Mouse (Mus musculus) stomach, postnatal 0 days (tissue): Measurements from ENCODE around the gene Il17d. TPM values are rescaled to one million over a fixed set of nuclear protein-coding genes. Genes with fewer than 3 reads are reported as not detected.

Source experiments
- ATAC-seq: fragments of 200-750 bp; cut with Nextera tagmentation; 2 replicates; pipeline ENCODE4 v1.8.0; 2017; ENCODE audit not compliant: low FRiP score, low TSS enrichment
- DNase-seq: peaks from one replicate; pipeline ENCODE4 v3.0.0-alpha.2; 2016; ENCODE audit warnings: low spot score
- H3K27ac ChIP-seq: fragments of 300-500 bp; sonication (generic); replicated peaks from 2 replicates; pipeline ENCODE4 v1.5.1; 2014; ENCODE audit warnings: mild to moderate bottlenecking, control low read depth
- H3K27me3 ChIP-seq: fragments of 300-500 bp; sonication (generic); 2 replicates; pipeline ENCODE4 v1.6.1; 2014; ENCODE audit warnings: low read length; ENCODE audit not compliant: control insufficient read depth, insufficient read depth
- H3K36me3 ChIP-seq: fragments of 300-500 bp; sonication (generic); 2 replicates; pipeline ENCODE4 v1.6.1; 2014; ENCODE audit warnings: low read length, mixed read lengths; ENCODE audit not compliant: control insufficient read depth, insufficient read depth
- H3K4me1 ChIP-seq: fragments of 300-500 bp; sonication (generic); replicated peaks from 2 replicates; pipeline ENCODE4 v1.6.1; 2014; ENCODE audit warnings: antibody characterized with exemption; ENCODE audit not compliant: control insufficient read depth, insufficient read depth
- H3K4me2 ChIP-seq: fragments of 300-500 bp; sonication (generic); replicated peaks from 2 replicates; pipeline ENCODE4 v1.6.1; 2014; ENCODE audit warnings: low read depth, mild to moderate bottlenecking, control low read depth, moderate library complexity
- H3K4me3 ChIP-seq: fragments of 300-500 bp; sonication (generic); 2 replicates; pipeline ENCODE4 v1.5.1; 2014; ENCODE audit warnings: low read depth, low read length, control low read depth
- H3K9ac ChIP-seq: fragments of 300-500 bp; sonication (generic); 2 replicates; pipeline ENCODE4 v1.6.1; 2014; ENCODE audit warnings: mild to moderate bottlenecking, low read length, control low read depth, mixed read lengths
- H3K9me3 ChIP-seq: fragments of 300-500 bp; sonication (generic); 2 replicates; pipeline ENCODE4 v1.6.1; 2016; ENCODE audit warnings: low read length; ENCODE audit not compliant: control insufficient read depth
- CTCF ChIP-seq: IDR thresholded peaks from 2 replicates; pipeline ENCODE4 v1.5.1; 2016; ENCODE audit warnings: antibody characterized with exemption, low read depth, mild to moderate bottlenecking, moderate library complexity
- EP300 ChIP-seq: optimal IDR thresholded peaks from 2 replicates; pipeline ENCODE3; 2016; ENCODE audit warnings: antibody characterized with exemption
- WGBS: fragments of 180-500 bp; shearing (Covaris S2); extraction: QIAGEN DNeasy Blood & Tissue Kit; methylation state at CpG from one replicate; pipeline ENCODE4 v1.1.7; 2014; 5-methylcytosine and 5-hydroxymethylcytosine counted together
- polyA plus RNA-seq: library from polyadenylated mRNA; unstranded; fragments of >200 nt; fragmentation: Nextera tagmentation; extraction: Ambion mirVana; gene quantifications from 2 replicates; pipeline ENCODE4 v1.2.1, GENCODE M21; 2015

Il17d gene
- polyA plus RNA-seq, 1 experiment from 2014 or later, result 10.6 TPM

DNA sequence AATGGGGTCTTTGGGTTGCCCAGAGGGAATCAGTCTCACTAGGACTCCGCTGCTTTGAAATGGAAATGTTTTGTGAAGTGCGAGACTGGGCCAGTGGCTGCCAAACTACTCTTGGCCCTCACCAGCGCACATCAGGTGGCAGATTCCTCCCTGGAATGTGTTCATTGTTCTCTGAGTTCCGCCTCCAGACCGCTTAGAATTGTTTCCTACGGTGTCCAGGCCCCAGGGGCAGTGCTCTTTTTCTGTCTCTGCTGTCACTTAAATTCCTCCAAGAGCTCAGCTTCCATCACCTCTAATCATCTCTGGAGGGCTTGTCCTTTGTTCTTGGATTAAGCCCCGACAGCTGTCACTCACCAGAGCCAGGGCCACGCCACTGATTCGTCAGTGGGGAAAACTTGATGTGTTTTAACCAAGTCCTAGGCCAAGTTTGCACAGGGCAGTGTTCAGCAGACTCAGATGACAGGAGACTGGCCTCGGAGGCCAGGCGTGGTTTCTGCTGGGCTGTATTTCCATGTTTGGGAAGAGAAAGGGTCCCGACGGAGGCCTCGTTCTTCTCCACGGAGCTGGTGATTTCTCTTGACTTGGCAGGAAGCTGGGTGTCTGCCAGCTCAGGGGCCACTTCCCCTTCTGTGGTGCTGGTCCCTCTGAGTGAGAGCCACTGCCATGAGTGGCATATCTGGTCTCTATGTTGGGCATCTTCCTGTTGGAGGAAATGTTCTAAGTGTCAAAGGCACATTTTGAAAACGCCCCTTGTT, 12.9 kb downstream of the Il17d start:
- H3K4me1 ChIP-seq, result peaks cover 8% of the 10 kb centered on the region
- peak overlapping the region; percentile 71 for H3K27ac ChIP-seq
- H3K9ac ChIP-seq, result no peak overlapping the region; the same call in 1 of the 2 replicates
- no peak overlapping the region for H3K4me3 ChIP-seq
- H3K27me3 ChIP-seq, result no peaks in the 10 kb centered on the region
- H3K4me2 ChIP-seq, result 0 out of 2 replicates have a peak overlapping the region, but pooled peaks have one; percentile 1
- TF ChIP-seq EP300 (no peak), CTCF (no peak)
- WGBS, result 25% methylated on average over 16 of the region's 16 CpGs
- H3K36me3 ChIP-seq, result no peaks in the 10 kb centered on the region
- ATAC-seq, result 0 out of 2 replicates have a peak, but pooled peaks have one; percentile 14
- no peak for DNase-seq
- H3K9me3 ChIP-seq, result no peaks in the 10 kb centered on the region

DNA sequence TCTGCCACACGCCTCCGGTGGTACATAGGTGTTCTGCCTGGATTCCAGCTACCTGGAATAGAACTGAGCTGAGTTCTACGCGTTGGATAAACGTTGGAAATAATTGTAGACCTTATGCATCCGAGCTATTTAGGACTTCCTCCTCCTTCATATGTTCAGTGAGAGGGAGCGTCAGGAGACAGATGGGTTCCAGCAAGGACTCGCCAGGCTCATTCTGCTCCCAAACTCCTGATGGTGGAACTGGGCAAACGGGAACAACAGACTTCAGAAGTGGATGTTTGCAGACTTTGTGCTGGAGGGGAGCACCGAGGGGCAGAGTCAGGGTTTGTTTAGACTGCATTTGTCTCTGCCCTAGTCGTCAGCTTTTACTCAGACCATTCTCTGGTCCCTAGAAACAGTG, 16.1 kb downstream of the Il17d start:
- 63% methylated on average over 11 of the region's 11 CpGs for WGBS
- Histone ChIP-seq H3K4me2 (no peak overlapping the region), H3K36me3 (no peaks in the 10 kb centered on the region), H3K4me3 (no peak overlapping the region), H3K27ac (no peak overlapping the region), H3K4me1 (peaks cover 2% of the 10 kb centered on the region; the same call in 1 of the 2 replicates), H3K9me3 (no peaks in the 10 kb centered on the region), H3K9ac (no peak overlapping the region), H3K27me3 (no peaks in the 10 kb centered on the region)
- ATAC-seq (no peak), DNase-seq (no peak)
- TF ChIP-seq EP300 (no peak), CTCF (0 out of 2 replicates have a peak, but pooled peaks have one; percentile 1)

DNA sequence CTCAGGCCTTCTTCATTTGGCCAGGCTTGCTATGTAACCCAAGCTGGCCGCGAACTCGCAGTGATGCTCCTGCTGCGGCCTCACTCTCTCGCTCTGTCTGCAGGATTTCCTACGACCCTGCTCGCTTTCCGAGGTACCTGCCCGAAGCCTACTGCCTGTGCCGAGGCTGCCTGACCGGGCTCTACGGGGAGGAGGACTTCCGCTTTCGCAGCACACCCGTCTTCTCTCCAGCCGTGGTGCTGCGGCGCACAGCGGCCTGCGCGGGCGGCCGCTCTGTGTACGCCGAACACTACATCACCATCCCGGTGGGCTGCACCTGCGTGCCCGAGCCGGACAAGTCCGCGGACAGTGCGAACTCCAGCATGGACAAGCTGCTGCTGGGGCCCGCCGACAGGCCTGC, 17.7 kb downstream of the Il17d start:
- peaks cover 2% of the 10 kb centered on the region; the same call in 1 of the 2 replicates for H3K4me1 ChIP-seq
- no peak for DNase-seq
- no peak for ATAC-seq
- H3K4me2 ChIP-seq, result no peak overlapping the region; the same call in 1 of the 2 replicates
- TF ChIP-seq CTCF, result no peak
- no peak for TF ChIP-seq EP300
- no peak overlapping the region for H3K9ac ChIP-seq
- H3K4me3 ChIP-seq, result no peak overlapping the region
- no peaks in the 10 kb centered on the region for H3K27me3 ChIP-seq
- 74% methylated on average over 34 of the region's 34 CpGs for whole genome bisulfite sequencing
- H3K27ac ChIP-seq, result no peak overlapping the region
- no peaks in the 10 kb centered on the region for H3K9me3 ChIP-seq
- no peaks in the 10 kb centered on the region for H3K36me3 ChIP-seq

DNA sequence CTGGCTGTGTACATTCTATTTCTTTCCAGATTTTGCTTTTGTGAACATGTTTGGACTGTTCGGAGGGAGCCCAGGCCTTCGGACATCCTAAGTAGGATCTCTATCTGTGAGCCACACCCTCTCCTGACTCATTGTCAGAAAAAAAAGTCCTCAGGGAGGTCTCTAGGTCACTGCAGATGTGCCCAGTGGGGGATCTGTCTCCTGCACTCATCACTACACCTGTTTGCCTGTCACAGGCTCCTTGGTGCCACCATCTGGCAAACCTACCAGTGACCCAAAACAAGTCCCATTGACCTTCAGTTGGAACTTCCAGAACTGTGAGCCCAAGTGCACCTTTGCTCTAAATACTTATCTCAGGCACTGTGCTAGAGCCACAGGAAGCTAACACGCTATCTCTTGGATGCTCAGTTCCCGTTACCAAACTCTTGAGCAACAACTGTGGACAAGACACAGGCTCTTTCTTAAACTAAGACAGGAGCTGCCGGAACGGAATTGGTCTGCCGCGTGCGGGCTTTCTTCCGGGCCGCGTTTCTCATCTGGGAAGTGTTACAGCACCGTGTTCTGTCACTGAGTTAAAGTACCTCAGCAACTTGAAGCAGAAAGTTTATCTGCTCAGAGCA, 19.0 kb downstream of the Il17d start:
- Histone ChIP-seq H3K4me3 (no peak overlapping the region), H3K4me2 (no peak overlapping the region), H3K9me3 (no peaks in the 10 kb centered on the region), H3K9ac (no peak overlapping the region), H3K27me3 (no peaks in the 10 kb centered on the region), H3K27ac (no peak overlapping the region), H3K4me1 (no peaks in the 10 kb centered on the region), H3K36me3 (no peaks in the 10 kb centered on the region)
- DNase-seq, result no peak
- no peak for ATAC-seq
- TF ChIP-seq EP300, result no peak
- no peak for TF ChIP-seq CTCF
- WGBS, result 92% methylated on average over 13 of the region's 13 CpGs

DNA sequence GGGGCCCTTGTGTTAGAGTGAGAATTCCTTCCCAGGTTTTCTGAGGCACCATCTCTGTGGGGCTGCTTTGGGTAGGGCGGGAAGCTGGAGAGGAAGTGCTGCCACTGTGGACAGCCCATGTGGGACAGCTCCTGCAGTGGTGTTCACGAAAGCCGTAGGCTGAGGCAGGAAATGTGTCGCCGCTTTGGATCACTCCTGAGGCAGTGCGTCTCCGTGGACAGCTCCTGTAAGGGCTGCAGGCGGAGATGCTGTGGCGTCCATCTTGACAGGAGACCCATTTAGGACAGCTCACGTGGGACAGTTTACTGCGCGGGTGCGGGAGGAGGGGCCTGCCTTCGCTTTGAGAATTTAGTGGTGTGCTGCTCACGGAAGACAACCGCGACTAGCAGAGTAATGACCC, 20.9 kb downstream of the Il17d start:
- Histone ChIP-seq H3K9ac (no peak overlapping the region), H3K4me1 (no peaks in the 10 kb centered on the region), H3K4me3 (no peak overlapping the region), H3K9me3 (no peaks in the 10 kb centered on the region), H3K27ac (no peak overlapping the region), H3K27me3 (no peaks in the 10 kb centered on the region), H3K4me2 (no peak overlapping the region), H3K36me3 (no peaks in the 10 kb centered on the region)
- no peak for TF ChIP-seq CTCF
- no peak for TF ChIP-seq EP300
- WGBS, result 88% methylated on average over 17 of the region's 17 CpGs
- DNase-seq (no peak), ATAC-seq (no peak)

DNA sequence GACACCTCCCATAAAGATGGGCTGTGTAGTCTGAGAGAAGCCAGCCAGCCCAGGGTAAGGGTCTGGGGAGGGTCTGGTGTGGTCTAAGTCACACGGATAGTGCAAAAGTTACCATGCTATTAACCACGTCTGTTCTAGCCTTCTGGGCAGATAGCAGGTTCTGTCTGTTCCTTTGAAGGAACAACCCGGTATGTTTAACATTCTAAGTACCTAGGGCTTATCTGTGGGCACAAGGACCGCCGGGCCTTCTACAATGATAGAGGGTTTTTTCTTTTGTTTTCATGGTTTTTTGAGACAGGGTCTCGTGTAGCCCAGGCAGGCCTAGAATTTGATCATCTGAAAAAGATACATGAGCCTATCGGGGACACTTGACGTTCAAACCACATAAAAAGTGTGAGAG, 21.6 kb downstream of the Il17d start:
- DNase-seq (no peak), ATAC-seq (no peak)
- TF ChIP-seq EP300 (no peak), CTCF (no peak)
- H3K4me1 ChIP-seq, result no peaks in the 10 kb centered on the region
- no peak overlapping the region for H3K4me2 ChIP-seq
- H3K27me3 ChIP-seq, result no peaks in the 10 kb centered on the region
- H3K27ac ChIP-seq, result peak overlapping the region; percentile 74
- no peak overlapping the region for H3K4me3 ChIP-seq
- no peaks in the 10 kb centered on the region for H3K36me3 ChIP-seq
- H3K9me3 ChIP-seq, result no peaks in the 10 kb centered on the region
- WGBS, result 69% methylated on average over 8 of the region's 8 CpGs
- no peak overlapping the region for H3K9ac ChIP-seq
